Mouse (Mus musculus) left cerebral cortex, postnatal 10 days (tissue): ENCODE measurements around the gene Mpig6b. TPM values are rescaled to one million over a fixed set of nuclear protein-coding genes. Genes with fewer than 3 reads are reported as not detected.

Experiments
- total RNA-seq, 2 experiments: library from RNA; stranded (reverse); gene quantifications; 2 replicates each; pipeline ENCODE4 v1.2.3; 2021

The Mpig6b gene
- total RNA-seq, 2 experiments from 2014 or later: not detected

Other genes starting within 250 kb of the Mpig6b start
- 10 to 100 TPM; 57.4 to 69.4 TPM for gene Stk19, start 229.2 kb downstream of the Mpig6b start, total RNA-seq
- gene Dxo, start 229.2 kb downstream of the Mpig6b start, total RNA-seq: 10 to 100 TPM; 31.2 to 33.1 TPM
- gene Skiv2l, start 216.0 kb downstream of the Mpig6b start, total RNA-seq: 10 to 100 TPM; 66.7 to 78.0 TPM
- 10 to 100 TPM; 28.1 to 28.4 TPM for gene Nelfe, start 215.8 kb downstream of the Mpig6b start, total RNA-seq
- gene Cfb, start 203.7 kb downstream of the Mpig6b start, total RNA-seq: under 1 TPM; 0.51 to 0.62 TPM
- gene Zbtb12, start 186.7 kb downstream of the Mpig6b start, total RNA-seq: 1 to 10 TPM; 6.3 to 6.8 TPM
- gene Gm20547, start 184.1 kb downstream of the Mpig6b start, total RNA-seq: not detected
- 1 to 10 TPM; 2.1 to 2.9 TPM for gene C2, start 167.9 kb downstream of the Mpig6b start, total RNA-seq
- gene Ehmt2, start 167.7 kb downstream of the Mpig6b start, total RNA-seq: 100 to 1,000 TPM; 174 to 181 TPM
- gene Slc44a4, start 151.7 kb downstream of the Mpig6b start, total RNA-seq: under 1 TPM; 0.14 to 0.30 TPM
- 10 to 100 TPM; 23.8 to 27.3 TPM for gene Neu1, start 134.9 kb downstream of the Mpig6b start, total RNA-seq
- gene Hspa1b, start 106.9 kb downstream of the Mpig6b start, total RNA-seq: 1 to 10 TPM; 1.2 to 2.0 TPM
- not detected for gene Gm20481, start 96.3 kb downstream of the Mpig6b start, total RNA-seq
- 1 to 10 TPM; 3.0 to 5.4 TPM for gene Hspa1a, start 94.0 kb downstream of the Mpig6b start, total RNA-seq
- under 1 TPM in 1 of 2 experiments, not detected in 1; 0.20 TPM for gene Hspa1l, start 93.5 kb downstream of the Mpig6b start, total RNA-seq
- 10 to 100 TPM; 25.4 to 27.2 TPM for gene Lsm2, start 84.3 kb downstream of the Mpig6b start, total RNA-seq
- gene Vars, start 65.2 kb downstream of the Mpig6b start, total RNA-seq: 10 to 100 TPM; 55.1 to 56.7 TPM
- gene Vwa7, start 49.6 kb downstream of the Mpig6b start, total RNA-seq: under 1 TPM; 0.18 to 0.19 TPM
- 1 to 10 TPM in 1 of 2 experiments, under 1 TPM in 1; 0.83 to 1.0 TPM for gene Sapcd1, start 38.2 kb downstream of the Mpig6b start, total RNA-seq
- gene Msh5, start 19.4 kb downstream of the Mpig6b start, total RNA-seq: under 1 TPM; 0.81 to 0.97 TPM
- gene Clic1, start 16.2 kb downstream of the Mpig6b start, total RNA-seq: 10 to 100 TPM; 14.3 to 15.8 TPM
- 10 to 100 TPM; 26.3 to 31.1 TPM for gene Ddah2, start 7.1 kb downstream of the Mpig6b start, total RNA-seq
- gene Ly6g6c, start 796 bp downstream of the Mpig6b start, total RNA-seq: not detected
- gene Ly6g6e, start 10.7 kb upstream of the Mpig6b start, total RNA-seq: 1 to 10 TPM; 1.6 to 2.3 TPM
- gene Ly6g6d, start 11.9 kb upstream of the Mpig6b start, total RNA-seq: 1 to 10 TPM in 1 of 2 experiments, not detected in 1; 1.1 TPM
- gene Ly6g6f, start 19.4 kb upstream of the Mpig6b start, total RNA-seq: not detected
- gene Abhd16a, start 23.1 kb upstream of the Mpig6b start, total RNA-seq: 10 to 100 TPM; 84.4 to 91.5 TPM
- not detected for gene Ly6g5c, start 42.1 kb upstream of the Mpig6b start, total RNA-seq
- under 1 TPM; 0.58 to 0.81 TPM for gene Ly6g5b, start 49.2 kb upstream of the Mpig6b start, total RNA-seq
- 10 to 100 TPM; 13.2 to 17.7 TPM for gene Gpank1, start 55.3 kb upstream of the Mpig6b start, total RNA-seq
- gene Csnk2b, start 55.9 kb upstream of the Mpig6b start, total RNA-seq: 100 to 1,000 TPM; 196 to 210 TPM
- gene D17H6S53E, start 60.2 kb upstream of the Mpig6b start, total RNA-seq: 10 to 100 TPM; 23.8 to 24.6 TPM
- gene Apom, start 65.9 kb upstream of the Mpig6b start, total RNA-seq: under 1 TPM in 1 of 2 experiments, not detected in 1; 0.34 TPM
- gene Bag6, start 69.0 kb upstream of the Mpig6b start, total RNA-seq: 100 to 1,000 TPM; 297 to 299 TPM
- 100 to 1,000 TPM; 261 to 270 TPM for gene Prrc2a, start 98.7 kb upstream of the Mpig6b start, total RNA-seq
- gene Aif1, start 109.9 kb upstream of the Mpig6b start, total RNA-seq: 10 to 100 TPM in 1 of 2 experiments, 1 to 10 TPM in 1; 8.0 to 12.5 TPM
- 10 to 100 TPM; 13.7 to 14.9 TPM for gene Lst1, start 122.3 kb upstream of the Mpig6b start, total RNA-seq
- gene Ltb, start 128.3 kb upstream of the Mpig6b start, total RNA-seq: 1 to 10 TPM in 1 of 2 experiments, under 1 TPM in 1; 0.77 to 1.4 TPM
- gene Tnf, start 135.8 kb upstream of the Mpig6b start, total RNA-seq: under 1 TPM in 1 of 2 experiments, not detected in 1; 0.19 TPM
- 1 to 10 TPM in 1 of 2 experiments, under 1 TPM in 1; 0.51 to 1.1 TPM for gene Lta, start 139.2 kb upstream of the Mpig6b start, total RNA-seq
- not detected for gene Gm16181, start 154.7 kb upstream of the Mpig6b start, total RNA-seq
- gene Atp6v1g2, start 167.5 kb upstream of the Mpig6b start, total RNA-seq: 100 to 1,000 TPM; 329 to 351 TPM
- 10 to 100 TPM; 12.7 to 14.6 TPM for gene Nfkbil1, start 169.6 kb upstream of the Mpig6b start, total RNA-seq
- gene Ddx39b, start 175.6 kb upstream of the Mpig6b start, total RNA-seq: 100 to 1,000 TPM; 255 to 261 TPM
- 10 to 100 TPM; 18.2 to 21.5 TPM for gene H2-D1, start 196.5 kb upstream of the Mpig6b start, total RNA-seq